Mouse (Mus musculus) liver, embryonic 14.5 days (tissue): ENCODE measurements around the gene Gimap9. TPM values are rescaled to one million over a fixed set of nuclear protein-coding genes. Genes with fewer than 3 reads are reported as not detected.

Experiments used
- ATAC-seq: fragments of 200-750 bp; cut with Nextera tagmentation; 2 replicates; pipeline ENCODE4 v1.8.0; 2017; ENCODE audit warnings: moderate number of reproducible peaks, mild to moderate bottlenecking, moderate library complexity; ENCODE audit not compliant: insufficient read depth
- DNase-seq, 3 experiments: peaks; one replicate each; pipeline ENCODE4 v3.0.0-alpha.2; 2012 to 2013; ENCODE audit warnings: low read depth in 3 of 3, low spot score in 3 of 3
- H3K27ac ChIP-seq: fragments of 300-500 bp; sonication (generic); 2 replicates; pipeline ENCODE4 v1.5.1; 2014; ENCODE audit warnings: moderate library complexity, mild to moderate bottlenecking, control low read depth, inconsistent platforms
- H3K27me3 ChIP-seq: fragments of 300-500 bp; sonication (generic); 2 replicates; pipeline ENCODE4 v1.6.1; 2014; ENCODE audit warnings: mild to moderate bottlenecking, low read length, moderate library complexity; ENCODE audit not compliant: control insufficient read depth, insufficient read depth
- H3K36me3 ChIP-seq: fragments of 300-500 bp; sonication (generic); replicated peaks from 2 replicates; pipeline ENCODE4 v1.6.1; 2014; ENCODE audit warnings: low read depth; ENCODE audit not compliant: control insufficient read depth, insufficient read depth
- H3K4me1 ChIP-seq, 2 experiments: fragments of 200-500 bp in 1 of 2; fragments of 300-500 bp in 1 of 2; sonication (generic) in 1 of 2; replicated peaks; 2 replicates each; pipeline ENCODE4 v1.6.1; 2012 to 2014; ENCODE audit warnings: antibody characterized with exemption in 1 of 2, inconsistent platforms in 1 of 2, low read length in 1 of 2; ENCODE audit not compliant: control insufficient read depth in 2 of 2, insufficient read depth in 2 of 2
- H3K4me2 ChIP-seq: fragments of 300-500 bp; sonication (generic); 2 replicates; pipeline ENCODE4 v1.6.1; 2014; ENCODE audit warnings: low read depth, mild to moderate bottlenecking, control low read depth, moderate library complexity
- H3K4me3 ChIP-seq, 2 experiments: fragments of 200-500 bp in 1 of 2; fragments of 300-500 bp in 1 of 2; sonication (generic) in 1 of 2; 2 replicates each; pipeline ENCODE4 v1.5.1; 2012 to 2014; ENCODE audit warnings: low read depth in 2 of 2, low read length in 2 of 2, mild to moderate bottlenecking in 2 of 2, control low read depth in 1 of 2, inconsistent platforms in 1 of 2, moderate library complexity in 1 of 2; ENCODE audit not compliant: insufficient read depth in 1 of 2
- H3K9ac ChIP-seq: fragments of 300-500 bp; sonication (generic); replicated peaks from 2 replicates; pipeline ENCODE4 v1.6.1; 2014; ENCODE audit warnings: mild to moderate bottlenecking, control low read depth, moderate library complexity
- H3K9me3 ChIP-seq: fragments of 300-500 bp; sonication (generic); 2 replicates; pipeline ENCODE4 v1.6.1; 2016; ENCODE audit warnings: low read length, mixed read lengths; ENCODE audit not compliant: control insufficient read depth
- CTCF ChIP-seq: IDR thresholded peaks from 2 replicates; pipeline ENCODE4 v1.5.1; 2016; ENCODE audit warnings: antibody characterized with exemption, low read depth, control low read depth
- EP300 ChIP-seq: IDR thresholded peaks from 2 replicates; pipeline ENCODE4 v1.6.1; 2016; ENCODE audit warnings: antibody characterized with exemption, low read depth
- WGBS: fragments of 180-500 bp; shearing (Covaris S2); extraction: QIAGEN DNeasy Blood & Tissue Kit; methylation state at CpG from one replicate; pipeline ENCODE4 v1.1.7; 2014; ENCODE audit not compliant: insufficient replicate concordance; 5-methylcytosine and 5-hydroxymethylcytosine counted together
- polyA plus RNA-seq, 2 experiments: library from polyadenylated mRNA; depleted of rRNA in 1 of 2; stranded (reverse) in 1 of 2; unstranded in 1 of 2; fragments of >200 nt; fragmentation: Nextera tagmentation in 1 of 2; extraction: Ambion mirVana in 1 of 2; gene quantifications; 2 replicates each; pipeline versions ENCODE4 v1.2.1 to v1.2.3; 2012 to 2014

Gene Gimap9
- polyA plus RNA-seq, 2 experiments, result 7.2 to 8.0 TPM

- Histone ChIP-seq H3K4me3 (no peak overlapping the region), H3K9me3 (no peaks in the 10 kb centered on the region), H3K27ac (no peak overlapping the region), H3K27me3 (no peaks in the 10 kb centered on the region), H3K4me2 (no peak overlapping the region), H3K36me3 (no peaks in the 10 kb centered on the region), H3K9ac (no peak overlapping the region), H3K4me1 (peaks cover 0 to 7% of the 10 kb centered on the region in 2 experiments; a peak in 1 of 4 replicates)
- TF ChIP-seq EP300 (no peak), CTCF (no peak)
- ATAC-seq (no peak), DNase-seq (no peak)
- 40% methylated on average over 7 of the region's 7 CpGs for WGBS
Observed at GRCm38 (mm10) chr6:48685694-48686665, 10.1 kb downstream of the Gimap9 start.

- 30% methylated on average over 2 of the region's 2 CpGs for WGBS
- Histone ChIP-seq H3K27me3 (no peaks in the 10 kb centered on the region), H3K4me2 (no peak overlapping the region), H3K4me3 (no peak overlapping the region), H3K27ac (no peak overlapping the region), H3K36me3 (no peaks in the 10 kb centered on the region), H3K9me3 (no peaks in the 10 kb centered on the region), H3K9ac (no peak overlapping the region), H3K4me1 (peaks cover 0 to 7% of the 10 kb centered on the region in 2 experiments; a peak in 1 of 4 replicates)
- TF ChIP-seq CTCF (no peak), EP300 (no peak)
- no peak for DNase-seq
- no peak for ATAC-seq
Observed at GRCm38 (mm10) chr6:48687077-48687476, 11.1 kb downstream of the Gimap9 start.

GRCm38 (mm10) chr6:48689320-48689719 is 13.4 kb downstream of the Gimap9 start:
- Histone ChIP-seq H3K9me3 (no peaks in the 10 kb centered on the region), H3K4me2 (no peak overlapping the region), H3K27ac (no peak overlapping the region), H3K36me3 (no peaks in the 10 kb centered on the region), H3K9ac (no peak overlapping the region), H3K27me3 (no peaks in the 10 kb centered on the region), H3K4me1 (peaks cover 0 to 5% of the 10 kb centered on the region in 2 experiments; a peak in 1 of 4 replicates), H3K4me3 (no peak overlapping the region)
- DNase-seq, result no peak
- no peak for ATAC-seq
- no peak for TF ChIP-seq CTCF
- TF ChIP-seq EP300, result no peak
- 39% methylated on average over 2 of the region's 2 CpGs for WGBS

- no peaks in the 10 kb centered on the region for H3K36me3 ChIP-seq
- H3K27me3 ChIP-seq, result no peaks in the 10 kb centered on the region
- no peak for ATAC-seq
- no peak for DNase-seq
- no peak overlapping the region for H3K9ac ChIP-seq
- H3K4me1 ChIP-seq, result no peaks in the 10 kb centered on the region
- TF ChIP-seq EP300, result no peak
- no peak for TF ChIP-seq CTCF
- H3K27ac ChIP-seq, result no peak overlapping the region
- no peak overlapping the region for H3K4me2 ChIP-seq
- no peaks in the 10 kb centered on the region for H3K9me3 ChIP-seq
- no peak overlapping the region for H3K4me3 ChIP-seq
- WGBS, result 58% methylated on average over 6 of the region's 6 CpGs
Observed at GRCm38 (mm10) chr6:48692962-48693361, 17.0 kb downstream of the Gimap9 start.

- Histone ChIP-seq H3K9me3 (no peaks in the 10 kb centered on the region), H3K27me3 (no peaks in the 10 kb centered on the region), H3K4me2 (no peak overlapping the region), H3K9ac (no peak overlapping the region), H3K4me3 (no peak overlapping the region), H3K36me3 (no peaks in the 10 kb centered on the region), H3K27ac (no peak overlapping the region), H3K4me1 (no peaks in the 10 kb centered on the region; a peak in 1 of 4 replicates)
- TF ChIP-seq CTCF (no peak), EP300 (no peak)
- WGBS, result 64% methylated on average over 4 of the region's 4 CpGs
- DNase-seq, result no peak
- no peak for ATAC-seq
Observed at GRCm38 (mm10) chr6:48696830-48697554, 21.1 kb downstream of the Gimap9 start.
